Mouse (Mus musculus) hindbrain, embryonic 14.5 days (tissue): ENCODE results near the gene Clns1a. TPM values are rescaled to one million over a fixed set of nuclear protein-coding genes. Genes with fewer than 3 reads are reported as not detected.

Experiments
- polyA plus RNA-seq: library from polyadenylated mRNA; unstranded; fragments of >200 nt; fragmentation: Nextera tagmentation; extraction: Ambion mirVana; gene quantifications from 2 replicates; pipeline ENCODE4 v1.2.1, GENCODE M21; 2014

The Clns1a gene
- polyA plus RNA-seq, 1 experiment from 2014 or later, result 189 TPM

Other genes with a start within 250 kb of the Clns1a start
- 0.90 and 1.5 TPM in 2 replicates for gene Kctd14, start 245.3 kb upstream of the Clns1a start, polyA plus RNA-seq
- gene Ints4, start 215.7 kb upstream of the Clns1a start, polyA plus RNA-seq, result 42.8 and 50.3 TPM in 2 replicates
- gene Aamdc, start 117.1 kb upstream of the Clns1a start, polyA plus RNA-seq, result 43.8 and 51.5 TPM in 2 replicates
- gene Rsf1, start 116.7 kb upstream of the Clns1a start, polyA plus RNA-seq, result 23.5 and 29.4 TPM in 2 replicates
- 21.6 and 22.0 TPM in 2 replicates for gene Aqp11, start 41.7 kb downstream of the Clns1a start, polyA plus RNA-seq
- gene Pak1, start 91.9 kb downstream of the Clns1a start, polyA plus RNA-seq, result 152 and 160 TPM in 2 replicates
- not detected in 2 replicates for gene Gdpd4, start 223.3 kb downstream of the Clns1a start, polyA plus RNA-seq